Mouse (Mus musculus) adrenal gland, adult 18-20 months (tissue): ENCODE measurements around the gene Faim. TPM values are rescaled to one million over a fixed set of nuclear protein-coding genes. Genes with fewer than 3 reads are reported as not detected.

ENCODE experiments used
- DNase-seq, 2 experiments: peaks; one replicate each; pipeline ENCODE4 v3.0.0; 2021 to 2022; ENCODE audit warnings: low spot score in 2 of 2
- total RNA-seq, 2 experiments: library from RNA; stranded (reverse); gene quantifications; 1 replicate in 1 of 2; 2 replicates in 1 of 2; pipeline ENCODE4 v1.2.3; 2021

Gene Faim
- total RNA-seq, 2 experiments from 2014 or later = 16.6 to 20.9 TPM

GRCm38 (mm10) chr9:98973561-98973960 lies 12.6 kb upstream of the Faim start:
- no peak for DNase-seq

DNA sequence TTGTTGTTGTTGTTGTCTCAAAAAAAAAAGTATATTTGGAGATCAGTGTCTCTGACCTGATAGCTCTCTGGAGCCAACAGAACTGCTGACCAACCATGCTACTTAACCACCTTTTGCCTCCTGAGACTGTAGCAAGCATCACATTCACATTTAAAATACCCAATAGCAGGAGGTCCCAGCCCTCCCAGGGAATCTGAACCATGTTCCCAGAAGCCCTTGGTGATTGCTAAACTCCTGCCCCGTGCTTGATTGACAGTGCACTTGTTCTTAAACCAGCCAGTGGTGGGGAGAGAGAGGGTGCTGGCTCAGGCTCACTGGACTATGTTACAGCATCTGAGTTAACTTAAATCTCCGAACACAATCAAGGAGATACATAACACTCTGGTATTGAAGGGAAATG lies 11.3 kb upstream of the Faim start:
- DNase-seq = no peak

- no peak for DNase-seq
These were observed 10.1 kb upstream of the Faim start for GRCm38 (mm10) chr9:98976081-98976480.

- DNase-seq = no peak
These were observed 9.7 kb upstream of the Faim start for GRCm38 (mm10) chr9:98976520-98976919.

GRCm38 (mm10) chr9:98979431-98980416 lies 6.4 kb upstream of the Faim start:
- peak; percentile 90 to 93 for DNase-seq

DNA sequence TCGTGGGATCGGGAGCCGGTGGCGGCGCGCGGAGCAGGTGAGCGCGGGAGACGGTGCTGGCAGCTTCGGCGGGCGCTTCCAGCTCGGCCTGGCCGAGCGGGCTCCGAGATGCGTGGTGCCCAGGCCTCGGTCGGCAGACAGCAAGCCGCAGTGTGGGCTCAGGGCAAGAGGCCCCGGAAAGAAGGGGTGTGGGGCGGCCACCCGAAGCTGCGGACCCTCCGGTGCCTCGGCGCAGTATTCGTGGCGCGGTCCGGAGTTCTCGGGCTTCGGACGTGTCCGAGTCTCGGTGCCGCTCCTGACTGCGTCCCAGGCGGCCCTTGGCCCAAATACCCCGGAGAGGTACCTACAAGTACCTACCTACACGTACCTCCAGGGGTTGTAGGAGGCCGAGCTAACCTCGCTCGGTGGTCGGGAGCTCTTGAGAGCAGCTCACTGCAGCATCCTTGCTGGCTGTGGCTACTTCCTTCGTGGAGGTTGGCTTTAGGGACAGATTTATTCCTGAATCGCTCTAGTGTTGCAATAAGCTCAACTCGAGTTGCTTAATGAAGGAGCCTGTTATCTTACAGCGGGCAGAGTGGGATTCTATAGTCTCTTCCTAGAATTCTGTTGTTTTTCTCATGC lies 413 bp downstream of the Faim start:
- no peak for DNase-seq

- no peak for DNase-seq
These were observed 958 bp downstream of the Faim start for GRCm38 (mm10) chr9:98987131-98987530.

DNA sequence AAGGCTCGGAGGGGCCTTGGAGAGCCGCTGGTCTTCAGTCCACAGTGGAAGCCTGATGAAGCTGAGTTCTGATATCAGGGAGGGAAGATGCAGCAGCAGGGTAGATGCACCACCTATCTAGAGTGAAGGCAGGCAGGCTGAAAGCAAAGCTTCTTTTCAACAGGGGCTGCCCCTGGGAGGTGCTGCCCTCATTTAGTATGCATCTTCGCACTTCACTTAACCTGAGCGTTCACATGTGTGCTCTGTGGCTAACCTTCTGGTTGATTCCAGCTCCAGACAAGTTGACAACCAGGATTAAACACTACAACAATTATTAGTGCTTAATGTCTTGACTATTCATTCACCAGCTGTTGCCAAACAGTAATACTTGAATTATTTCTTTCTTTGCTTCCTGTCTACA lies 7.9 kb downstream of the Faim start:
- no peak for DNase-seq

- no peak for DNase-seq
These were observed 13.7 kb downstream of the Faim start for GRCm38 (mm10) chr9:98999881-99000339.

DNA sequence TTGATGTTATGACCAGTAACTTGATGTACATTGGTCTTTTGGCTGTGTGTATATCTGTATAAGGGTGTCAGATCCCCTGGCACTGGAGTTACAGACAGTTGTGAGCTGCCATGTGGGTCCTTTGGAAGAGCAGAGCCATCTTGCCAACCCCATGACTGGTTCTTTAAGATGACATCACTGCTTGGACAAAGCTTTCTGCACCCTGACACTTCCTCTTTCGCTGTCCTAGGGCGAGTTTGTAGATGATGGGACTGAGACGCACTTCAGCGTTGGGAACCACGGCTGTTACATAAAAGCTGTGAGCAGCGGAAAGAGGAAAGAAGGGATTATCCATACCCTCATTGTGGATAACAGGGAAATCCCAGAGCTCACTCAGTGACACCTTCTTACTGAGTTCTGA lies 15.2 kb downstream of the Faim start:
- DNase-seq = no peak

- DNase-seq = no peak
These were observed 23.1 kb downstream of the Faim start for GRCm38 (mm10) chr9:99009069-99009897.

- no peak for DNase-seq
These were observed 23.7 kb downstream of the Faim start for GRCm38 (mm10) chr9:99009898-99010199.

GRCm38 (mm10) chr9:99016301-99016700 lies 30.1 kb downstream of the Faim start:
- DNase-seq = no peak

DNA sequence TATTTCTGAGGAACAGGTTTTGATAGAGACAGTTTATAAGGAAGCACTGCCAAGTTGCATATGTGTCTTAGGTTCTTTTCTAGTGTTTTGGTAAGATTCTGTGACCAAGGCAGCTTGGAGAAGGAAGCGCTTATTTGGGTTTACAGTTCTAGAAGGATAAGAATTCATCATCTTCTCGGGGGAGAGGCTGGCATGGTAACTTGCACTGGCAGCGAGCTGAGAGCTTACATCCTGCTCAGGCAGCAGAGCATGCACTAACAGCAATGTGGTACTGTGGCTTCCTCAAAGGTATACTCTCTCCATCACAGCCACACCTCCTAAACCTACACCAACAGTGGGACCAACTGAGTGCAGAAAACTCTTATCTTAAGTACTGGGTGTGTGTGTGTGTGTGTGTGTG lies 30.6 kb downstream of the Faim start:
- DNase-seq = no peak

- no peak for DNase-seq
These were observed 31.5 kb downstream of the Faim start for GRCm38 (mm10) chr9:99017679-99018078.

DNA sequence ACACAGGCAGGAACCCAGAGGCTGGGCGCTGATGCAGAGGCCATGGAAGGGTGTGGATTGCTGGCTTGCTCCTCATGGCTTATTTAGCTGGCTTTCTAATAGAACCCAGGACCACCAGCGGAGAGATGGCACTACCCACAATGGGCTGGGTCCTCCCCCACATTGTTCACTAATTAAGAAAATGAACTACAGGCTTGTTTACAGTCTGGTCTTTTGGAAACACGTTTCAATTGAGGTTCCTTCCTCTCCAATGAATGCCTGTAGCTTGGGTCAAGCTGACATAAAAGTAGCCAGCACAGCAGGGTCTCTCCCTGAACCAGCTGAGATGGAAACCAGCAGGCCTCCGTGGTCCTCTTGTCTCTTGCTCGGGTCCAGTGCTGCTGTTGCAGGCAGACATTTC lies 35.0 kb downstream of the Faim start:
- DNase-seq = no peak

GRCm38 (mm10) chr9:99021751-99022150 lies 35.6 kb downstream of the Faim start:
- no peak for DNase-seq

DNA sequence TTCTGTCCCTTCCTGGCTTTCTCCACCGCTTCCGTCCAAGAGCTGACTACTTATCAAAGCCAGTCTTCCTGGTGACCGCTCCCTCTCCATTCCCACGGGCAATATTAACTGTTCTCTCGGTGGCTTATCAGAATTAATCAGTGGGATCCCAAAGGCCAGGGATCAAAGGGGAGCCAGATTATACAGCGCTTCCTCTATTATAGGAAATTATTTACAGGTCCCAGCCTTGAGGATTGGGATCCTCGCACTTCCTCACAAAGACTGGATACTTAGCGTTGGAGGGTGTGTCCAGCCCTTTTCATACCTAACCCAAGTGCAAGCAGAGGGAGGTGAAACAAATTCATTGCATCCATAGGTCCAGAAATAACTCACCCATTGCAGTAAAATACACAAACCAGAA lies 45.9 kb downstream of the Faim start:
- DNase-seq = no peak

DNA sequence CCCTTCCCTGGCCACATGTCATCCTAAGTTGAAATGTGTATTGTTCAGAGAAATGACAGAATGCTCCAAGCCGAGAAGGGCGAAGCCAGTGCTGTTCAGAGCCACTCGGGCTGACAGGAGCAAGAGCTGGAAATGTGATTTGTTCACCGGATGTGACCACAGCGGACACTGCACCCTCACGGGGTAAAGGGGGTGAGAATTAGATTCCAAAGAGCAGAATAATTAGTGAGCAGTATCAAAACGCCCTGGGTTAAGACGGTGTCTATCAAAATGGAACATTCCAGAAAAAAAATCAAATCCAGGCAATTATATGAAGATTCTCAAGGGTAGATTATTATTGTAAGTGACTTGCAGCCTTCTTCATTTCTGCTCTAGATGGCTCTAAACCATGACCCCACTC lies 47.9 kb downstream of the Faim start:
- no peak for DNase-seq

DNA sequence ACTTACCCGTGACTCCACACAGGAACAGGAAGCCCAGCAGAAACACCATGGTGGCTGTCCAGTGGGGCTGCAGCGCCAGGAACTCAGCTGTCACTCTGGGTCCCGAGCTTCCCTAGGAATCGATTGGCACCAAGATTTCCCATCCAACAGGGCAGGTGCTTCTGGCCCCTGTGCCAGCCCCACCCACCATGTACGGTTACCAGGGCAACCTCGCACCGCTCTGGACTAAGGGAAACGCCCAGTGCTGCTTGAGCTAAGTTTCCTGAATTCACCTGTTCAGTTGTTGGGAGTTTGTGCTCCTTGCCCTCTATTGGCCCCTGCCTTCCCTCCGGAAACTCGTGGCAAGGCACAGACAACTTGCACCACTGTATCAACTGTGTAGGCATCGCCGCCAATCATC lies 49.4 kb downstream of the Faim start, which contains the start of gene Gm1123:
TSS of gene Gm1123 (minus strand) at position 141 of the 400 bp plus-strand sequence.
- DNase-seq = no peak

DNA sequence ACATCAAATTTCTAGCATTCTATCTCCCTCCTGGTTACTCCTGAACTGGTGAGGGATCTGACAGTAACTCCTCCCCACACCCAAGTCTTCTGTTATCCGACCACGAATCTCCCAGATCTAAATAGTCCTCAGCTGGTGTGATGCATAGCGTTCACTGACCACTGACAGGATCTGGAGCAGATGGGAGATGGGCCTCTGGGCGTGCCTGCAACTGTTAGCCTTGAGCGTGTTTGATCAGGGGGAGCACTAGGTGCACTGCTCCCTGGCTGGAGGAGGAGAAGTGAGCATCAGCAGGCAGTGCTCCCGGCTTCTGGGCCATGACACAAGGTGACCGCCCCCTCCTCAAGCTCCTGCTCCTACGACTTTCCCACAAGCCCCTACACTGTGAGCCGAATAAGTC lies 55.8 kb downstream of the Faim start:
- DNase-seq = no peak

DNA sequence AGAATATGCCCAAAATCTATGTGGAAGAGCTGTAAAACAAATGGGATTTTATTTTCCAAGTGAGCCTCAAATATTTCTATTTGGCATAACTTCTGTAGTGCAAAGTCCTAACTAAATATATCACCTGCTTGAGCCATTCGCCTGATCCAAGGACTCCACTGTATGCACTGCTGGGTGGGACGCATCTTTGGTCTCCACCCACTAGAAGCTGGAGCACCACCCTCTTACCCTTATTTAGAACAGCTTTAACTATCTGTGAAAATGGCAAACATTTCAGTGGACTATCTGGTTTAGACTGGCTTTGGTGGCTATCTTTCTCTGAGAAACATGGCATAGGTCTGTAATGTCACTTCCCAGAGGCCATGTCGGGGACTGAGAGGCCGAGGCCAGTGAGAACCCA lies 56.5 kb downstream of the Faim start:
- no peak for DNase-seq
